Mouse (Mus musculus) Patski (cell line): Measurements from ENCODE around the gene Sucla2. TPM values are rescaled to one million over a fixed set of nuclear protein-coding genes. Genes with fewer than 3 reads are reported as not detected.
"Not testable (repeated sequence)": the region's sequence is repeated elsewhere in the genome, so short reads cannot be mapped to it uniquely, and the experiment has no call there.

Experiments used
- ATAC-seq: fragments of 100-300 bp; one replicate; pipeline ENCODE4 v1.8.0; 2021
- CTCF ChIA-PET: fragments of 350-600 bp; sonication (Branson Sonifier 250); formaldehyde crosslinking; loops from one replicate; lab custom pipeline; 2022; ENCODE audit warnings: inconsistent platforms; lab: Charles Lee
- POLR2A ChIA-PET: fragments of 350-600 bp; sonication (Branson Sonifier 250); formaldehyde crosslinking; loops from one replicate; lab custom pipeline; 2022; ENCODE audit warnings: antibody characterized with exemption, inconsistent platforms; lab: Charles Lee
- DNase-seq: peaks from one replicate; pipeline ENCODE4 v3.0.0-alpha.2; 2011; ENCODE audit warnings: low read depth, low spot score
- H3K27me3 ChIP-seq: fragments of 371-371 bp; one replicate; pipeline ENCODE4 v1.5.1; 2021
- CTCF ChIP-seq: fragments of 100-300 bp; IDR thresholded peaks from one replicate; pipeline ENCODE4 v1.5.1; 2021
- in situ Hi-C: fragments of 300-500 bp; cut with MboI; formaldehyde crosslinking; loops from 3 replicates; pipeline ENCODE4 v1.11.1; 2018; ENCODE audit warnings: low pct_unique_long_range_greater_than_20kb, mixed read lengths
- polyA plus RNA-seq: library from polyadenylated mRNA; unstranded; gene quantifications from one replicate; pipeline ENCODE4 v1.2.3, GENCODE M21; 2021

Sucla2 gene
- polyA plus RNA-seq, 1 experiment from 2014 or later, result 181 TPM

GRCm38 (mm10) chr14:73607732-73608131 lies 82.6 kb downstream of the Sucla2 start:
- ATAC-seq, result no peak
- no peak for DNase-seq
- ChIA-PET CTCF (no interaction called here), POLR2A (no interaction called here)
- in situ Hi-C loops, result no loop called here
- no peaks in the 10 kb centered on the region for H3K27me3 ChIP-seq
- TF ChIP-seq CTCF, result no peak

DNA sequence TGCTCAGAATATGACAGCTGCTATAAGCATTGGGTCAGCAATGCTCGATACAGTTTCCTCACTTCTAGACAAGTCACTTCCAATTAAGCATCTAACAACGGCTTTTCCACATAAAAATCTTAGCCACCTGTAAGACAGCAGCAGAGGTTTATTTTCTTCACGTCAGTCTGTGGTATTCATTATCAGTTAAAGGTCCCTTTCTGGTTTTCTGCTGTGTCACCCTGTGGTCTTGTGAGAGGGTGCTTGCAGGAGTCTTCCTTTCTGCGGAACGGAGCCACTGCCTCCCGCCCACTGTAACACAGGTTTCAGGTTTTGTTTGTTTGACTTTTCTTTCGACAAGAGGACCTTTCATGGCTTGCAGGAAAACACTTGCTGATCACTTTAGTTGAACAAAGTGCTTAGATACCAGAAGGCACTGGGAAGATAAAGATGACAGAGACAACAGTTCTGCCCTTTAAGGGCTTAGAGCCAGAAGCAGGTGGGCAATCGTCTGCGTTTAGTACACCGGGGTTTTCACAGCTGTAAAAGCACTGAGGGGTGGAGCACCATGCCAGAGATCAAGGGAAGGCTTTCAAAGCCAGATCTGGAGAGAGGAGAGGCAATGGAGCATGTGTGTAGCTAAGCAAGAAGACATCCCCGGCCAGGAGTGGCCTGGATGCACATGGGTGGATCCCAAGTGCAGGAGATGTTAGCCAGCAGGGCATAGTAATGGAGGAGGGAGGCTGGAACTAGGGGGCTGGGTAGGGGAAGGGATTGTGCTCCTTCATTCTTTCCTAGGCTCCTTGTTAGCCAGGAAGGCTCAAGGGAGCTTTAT lies 83.8 kb downstream of the Sucla2 start:
- POLR2A ChIA-PET, result interaction anchor here (0.6 kb wide), 1 partner anchor 139 kb away, joined by 3 read pairs; no protein-coding TSS in a partner anchor
- DNase-seq (no peak), ATAC-seq (no peak)
- CTCF ChIA-PET, result no interaction called here
- no peaks in the 10 kb centered on the region for H3K27me3 ChIP-seq
- no peak for TF ChIP-seq CTCF
- in situ Hi-C loops, result no loop called here

GRCm38 (mm10) chr14:73614961-73615360 lies 89.8 kb downstream of the Sucla2 start:
- POLR2A ChIA-PET, CTCF ChIA-PET, ATAC-seq, DNase-seq, in situ Hi-C loops, H3K27me3 ChIP-seq: not testable (repeated sequence)

DNA sequence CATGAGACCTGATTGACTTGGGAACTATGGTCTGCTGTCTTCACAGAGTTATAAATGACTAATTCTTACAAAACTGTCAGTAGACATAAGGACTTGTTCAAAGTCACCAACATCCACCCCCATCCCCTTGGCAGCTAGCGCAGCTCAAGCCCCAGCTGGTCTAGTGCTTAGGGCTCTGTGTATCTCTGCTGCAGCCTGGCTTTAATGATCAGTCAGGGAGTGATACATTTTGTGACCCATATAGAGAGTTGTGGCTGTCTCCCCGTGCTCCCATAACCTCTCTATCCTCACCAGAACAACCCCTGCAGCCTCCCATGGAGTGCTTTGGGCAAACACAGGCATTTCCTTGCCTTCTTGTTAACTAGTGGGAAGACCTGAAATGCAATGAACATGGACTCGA lies 95.8 kb downstream of the Sucla2 start:
- DNase-seq (no peak), ATAC-seq (no peak)
- peaks cover 4% of the 10 kb centered on the region for H3K27me3 ChIP-seq
- no peak for TF ChIP-seq CTCF
- CTCF ChIA-PET, result no interaction called here
- in situ Hi-C loops, result no loop called here
- POLR2A ChIA-PET, result no interaction called here

DNA sequence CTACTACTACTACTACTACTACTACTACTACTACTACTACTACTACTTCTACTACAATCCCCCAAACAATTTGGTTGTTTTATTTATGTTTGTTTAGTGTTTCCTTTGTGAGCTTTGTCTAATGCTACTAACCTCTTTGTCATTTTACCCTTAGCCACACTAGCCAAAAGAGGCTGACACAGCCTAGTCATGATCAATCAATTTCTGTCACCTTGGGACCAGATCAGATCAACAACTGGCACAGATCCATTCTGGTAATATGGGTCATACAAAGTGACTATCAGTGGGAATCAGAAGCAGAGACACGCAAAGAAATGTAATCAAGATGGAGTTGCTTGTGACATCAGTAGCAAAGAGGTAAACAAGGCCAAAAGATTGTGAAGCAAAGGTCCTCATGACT lies 97.9 kb downstream of the Sucla2 start:
- in situ Hi-C loops, result no loop called here
- H3K27me3 ChIP-seq, result peaks cover 7% of the 10 kb centered on the region
- no peak for TF ChIP-seq CTCF
- ChIA-PET CTCF (interaction anchor here (1.2 kb wide), 2 partner anchors 8 to 10 kb away, joined by 3 read pairs; no protein-coding TSS in a partner anchor), POLR2A (no interaction called here)
- DNase-seq, result no peak
- ATAC-seq, result no peak

GRCm38 (mm10) chr14:73625469-73625868 lies 100.3 kb downstream of the Sucla2 start:
- in situ Hi-C loops, result no loop called here
- POLR2A ChIA-PET, result no interaction called here
- peaks cover 7% of the 10 kb centered on the region for H3K27me3 ChIP-seq
- no peak for DNase-seq
- TF ChIP-seq CTCF, result peak; percentile 41
- CTCF ChIA-PET, result no interaction called here
- no peak for ATAC-seq

GRCm38 (mm10) chr14:73631511-73631910 lies 106.4 kb downstream of the Sucla2 start:
- in situ Hi-C loops, result no loop called here
- ATAC-seq, result no peak
- no peak for DNase-seq
- ChIA-PET CTCF (interaction anchor here (0.9 kb wide), 1 partner anchor 9 kb away, joined by 3 read pairs; no protein-coding TSS in a partner anchor), POLR2A (no interaction called here)
- peaks cover 3% of the 10 kb centered on the region for H3K27me3 ChIP-seq
- TF ChIP-seq CTCF, result no peak

DNA sequence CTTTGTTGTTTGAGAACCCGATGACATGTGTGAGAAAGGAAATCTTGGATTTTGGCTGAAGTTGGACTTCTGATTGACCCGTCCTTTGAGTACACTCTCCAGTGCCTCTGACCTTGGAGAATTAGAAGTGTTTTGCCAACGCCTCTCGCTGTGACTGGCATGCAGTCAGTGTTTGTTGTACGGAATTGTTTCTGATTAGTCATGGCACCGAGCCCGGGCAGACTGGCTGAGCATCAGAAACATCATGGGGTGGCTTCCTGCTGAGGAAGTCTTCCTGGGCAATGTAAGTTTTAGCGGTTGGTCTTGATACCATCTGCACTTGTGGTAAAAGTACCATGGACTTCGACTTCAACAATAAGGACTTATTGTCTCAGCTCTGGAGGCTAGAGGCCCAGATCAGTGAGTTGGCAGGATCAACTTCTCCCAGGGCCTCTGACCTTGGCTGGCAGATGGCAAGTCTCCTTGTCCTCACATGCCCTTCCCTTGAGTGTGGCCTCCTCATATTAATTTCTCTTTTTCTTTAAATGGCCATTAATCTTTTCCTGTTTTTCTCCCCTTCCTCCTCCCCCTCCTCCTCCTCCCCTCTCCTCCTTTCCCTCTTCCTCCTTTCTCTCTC lies 107.6 kb downstream of the Sucla2 start:
- CTCF ChIA-PET, result no interaction called here
- no peak for TF ChIP-seq CTCF
- ATAC-seq (no peak), DNase-seq (no peak)
- in situ Hi-C loops, result no loop called here
- no peaks in the 10 kb centered on the region for H3K27me3 ChIP-seq
- POLR2A ChIA-PET, result no interaction called here

DNA sequence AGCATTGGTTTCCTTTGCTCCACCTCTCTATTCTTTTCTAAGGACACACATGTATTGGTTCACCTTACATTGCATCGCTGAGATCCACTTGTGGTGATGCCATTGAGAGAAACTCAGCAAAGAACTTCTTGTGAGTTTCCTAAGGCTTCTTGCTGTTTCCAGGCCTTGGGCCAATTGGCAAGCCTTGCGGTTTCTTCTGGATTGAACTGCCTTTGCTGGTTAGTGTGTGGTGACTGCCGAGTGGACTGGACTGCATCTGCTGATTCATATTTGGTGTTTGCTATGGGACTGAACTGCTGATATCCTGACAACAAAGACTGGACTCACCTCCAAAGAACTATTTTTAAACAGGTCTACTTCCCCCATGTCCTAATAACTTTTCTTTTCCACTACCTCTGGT lies 109.2 kb downstream of the Sucla2 start:
- in situ Hi-C loops, result no loop called here
- no peaks in the 10 kb centered on the region for H3K27me3 ChIP-seq
- CTCF ChIA-PET, result no interaction called here
- no peak for DNase-seq
- no peak for ATAC-seq
- POLR2A ChIA-PET, result no interaction called here
- TF ChIP-seq CTCF, result no peak

- ChIA-PET POLR2A (no interaction called here), CTCF (no interaction called here)
- peak; percentile 26 for ATAC-seq
- peaks cover 5% of the 10 kb centered on the region for H3K27me3 ChIP-seq
- in situ Hi-C loops, result no loop called here
- peak; percentile 33 for TF ChIP-seq CTCF
- peak; percentile 1 for DNase-seq
These were observed 112.3 kb downstream of the Sucla2 start for GRCm38 (mm10) chr14:73637460-73637859.

Other genes with a start within 250 kb of the Sucla2 start
- gene Rb1, start 199.5 kb upstream of the Sucla2 start, polyA plus RNA-seq, result 30.0 TPM
- gene Itm2b, start 140.0 kb upstream of the Sucla2 start, polyA plus RNA-seq, result 1,100 TPM
- 35.0 TPM for gene Med4, start 15.3 kb upstream of the Sucla2 start, polyA plus RNA-seq
- 1.8 TPM for gene Nudt15, start 22.9 kb downstream of the Sucla2 start, polyA plus RNA-seq
- not detected for gene Gm21750, start 135.9 kb downstream of the Sucla2 start, polyA plus RNA-seq